Mouse (Mus musculus) C2C12 (cell line): ENCODE data around the gene Mroh8. TPM values are rescaled to one million over a fixed set of nuclear protein-coding genes. Genes with fewer than 3 reads are reported as not detected.
"Not testable (repeated sequence)": the region's sequence is repeated elsewhere in the genome, so short reads cannot be mapped to it uniquely, and the experiment has no call there.

Experiments used
- H3K27me3 ChIP-seq: one replicate; pipeline ENCODE4 v1.6.1; 2011; ENCODE audit not compliant: control insufficient read depth, insufficient read depth, insufficient read length
- H3K36me3 ChIP-seq: one replicate; pipeline ENCODE4 v1.6.1; 2011; ENCODE audit not compliant: control insufficient read depth, insufficient read depth
- H3K4me3 ChIP-seq: one replicate; pipeline ENCODE4 v1.5.1; 2011; ENCODE audit warnings: mild to moderate bottlenecking, control low read depth; ENCODE audit not compliant: poor library complexity, insufficient read depth, severe bottlenecking
- H3K79me2 ChIP-seq: one replicate; pipeline ENCODE4 v1.6.1; 2011; ENCODE audit not compliant: control insufficient read depth, insufficient read depth
- H3K79me3 ChIP-seq: one replicate; pipeline ENCODE4 v1.6.1; 2011; ENCODE audit warnings: low read depth, control low read depth
- H3ac ChIP-seq: one replicate; pipeline ENCODE3; 2011; ENCODE audit warnings: low read depth; ENCODE audit not compliant: control insufficient read depth, insufficient read length
- CEBPB ChIP-seq: IDR thresholded peaks from one replicate; pipeline ENCODE4 v1.6.1; 2011; ENCODE audit warnings: low read depth, mild to moderate bottlenecking, control low read depth, moderate library complexity
- CTCF ChIP-seq: IDR thresholded peaks from one replicate; pipeline ENCODE4 v1.5.1; 2011; ENCODE audit not compliant: control insufficient read depth, insufficient read depth, insufficient read length
- FOSL1 ChIP-seq: IDR thresholded peaks from one replicate; pipeline ENCODE4 v1.8.0; 2011; ENCODE audit warnings: mild to moderate bottlenecking, low read length; ENCODE audit not compliant: poor library complexity, insufficient read depth, severe bottlenecking
- MAX ChIP-seq: IDR thresholded peaks from one replicate; pipeline ENCODE4 v1.6.1; 2011; ENCODE audit warnings: mild to moderate bottlenecking, control low read depth
- MYOD1 ChIP-seq: IDR thresholded peaks from one replicate; pipeline ENCODE4 v1.6.1; 2011; ENCODE audit warnings: low read depth; ENCODE audit not compliant: control insufficient read depth, insufficient read length
- MYOG ChIP-seq: IDR thresholded peaks from one replicate; pipeline ENCODE4 v1.6.1; 2011; ENCODE audit not compliant: control insufficient read depth, insufficient read length; ENCODE audit errors: extremely low read depth
- USF1 ChIP-seq: IDR thresholded peaks from one replicate; pipeline ENCODE4 v1.6.1; 2011; ENCODE audit warnings: low read depth, mild to moderate bottlenecking, control low read depth, moderate library complexity
- polyA plus RNA-seq: library from polyadenylated mRNA; unstranded; fragments of >200 nt; fragmentation: generic; extraction: Trizol; gene quantifications from one replicate; pipeline ENCODE4 v1.2.1, GENCODE M21; 2012; ENCODE audit warnings: missing spikeins

Gene Mroh8
- polyA plus RNA-seq, 1 experiment = 0.13 TPM

- Histone ChIP-seq H3K36me3 (peaks cover 65% of the 10 kb centered on the region), H3ac (no peak overlapping the region), H3K27me3 (no peaks in the 10 kb centered on the region), H3K79me2 (no peaks in the 10 kb centered on the region), H3K79me3 (no peaks in the 10 kb centered on the region), H3K4me3 (no peak overlapping the region)
- TF ChIP-seq MYOG (no peak), CTCF (no peak), FOSL1 (no peak), USF1 (no peak), MAX (no peak), MYOD1 (no peak), CEBPB (no peak)
Measured at GRCm38 (mm10) chr2:157170626-157171025, 108.7 kb downstream of the Mroh8 start.

- H3K36me3 ChIP-seq = peaks cover 60% of the 10 kb centered on the region
- no peak for TF ChIP-seq USF1
- TF ChIP-seq FOSL1 = no peak
- TF ChIP-seq CTCF = no peak
- no peak for TF ChIP-seq MYOD1
- TF ChIP-seq CEBPB = no peak
- no peak for TF ChIP-seq MYOG
- peak; percentile 78 for TF ChIP-seq MAX
Measured at GRCm38 (mm10) chr2:157170166-157170565, 109.2 kb downstream of the Mroh8 start.

GRCm38 (mm10) chr2:157166371-157167080 lies 112.8 kb downstream of the Mroh8 start:
- H3K27me3 ChIP-seq = no peaks in the 10 kb centered on the region
- no peaks in the 10 kb centered on the region for H3K79me2 ChIP-seq
- H3K4me3 ChIP-seq = no peak overlapping the region
- H3ac ChIP-seq = no peak overlapping the region
- TF ChIP-seq MAX = no peak
- no peak for TF ChIP-seq MYOG
- no peak for TF ChIP-seq FOSL1
- no peak for TF ChIP-seq USF1
- no peak for TF ChIP-seq CTCF
- no peak for TF ChIP-seq MYOD1
- peaks cover 55% of the 10 kb centered on the region for H3K36me3 ChIP-seq
- H3K79me3 ChIP-seq = no peaks in the 10 kb centered on the region

More at GRCm38 (mm10) chr2:157170166-157170565, 109.2 kb downstream of the Mroh8 start:
- Histone ChIP-seq H3K79me2 (no peaks in the 10 kb centered on the region), H3ac (no peak overlapping the region), H3K4me3 (no peak overlapping the region), H3K27me3 (no peaks in the 10 kb centered on the region), H3K79me3 (no peaks in the 10 kb centered on the region)

GRCm38 (mm10) chr2:157165312-157166224 lies 113.8 kb downstream of the Mroh8 start:
- not testable (repeated sequence) for H3K4me3 ChIP-seq, H3ac ChIP-seq, H3K79me2 ChIP-seq, H3K79me3 ChIP-seq, H3K27me3 ChIP-seq
- peaks cover 64% of the 10 kb centered on the region for H3K36me3 ChIP-seq

- Histone ChIP-seq H3K4me3 (no peak overlapping the region), H3ac (no peak overlapping the region), H3K27me3 (no peaks in the 10 kb centered on the region), H3K79me2 (no peaks in the 10 kb centered on the region), H3K36me3 (peaks cover 72% of the 10 kb centered on the region), H3K79me3 (no peaks in the 10 kb centered on the region)
- TF ChIP-seq MYOD1 (no peak), CTCF (no peak), MAX (no peak), FOSL1 (no peak), USF1 (no peak), CEBPB (no peak)
Measured at GRCm38 (mm10) chr2:157164101-157164500, 115.2 kb downstream of the Mroh8 start.

Other genes with a start within 250 kb of the Mroh8 start
- 13.9 TPM for gene Soga1, start 200.3 kb downstream of the Mroh8 start, polyA plus RNA-seq
- not detected for gene Tldc2, start 192.5 kb downstream of the Mroh8 start, polyA plus RNA-seq
- 30.2 TPM for gene Samhd1, start 144.3 kb downstream of the Mroh8 start, polyA plus RNA-seq
- gene Rbl1, start 75.0 kb downstream of the Mroh8 start, polyA plus RNA-seq = 7.7 TPM
- gene Rpn2, start 532 bp downstream of the Mroh8 start, polyA plus RNA-seq = 210 TPM
- gene Ghrh, start 68.0 kb upstream of the Mroh8 start, polyA plus RNA-seq = not detected
- 51.1 TPM for gene Manbal, start 88.0 kb upstream of the Mroh8 start, polyA plus RNA-seq
- gene Src, start 138.9 kb upstream of the Mroh8 start, polyA plus RNA-seq = 29.3 TPM